Mouse (Mus musculus) colon, adult 2 months (tissue): Measurements from ENCODE around the gene Lima1. TPM values are rescaled to one million over a fixed set of nuclear protein-coding genes. Genes with fewer than 3 reads are reported as not detected.

Experiments used
- polyA plus RNA-seq: library from polyadenylated mRNA; depleted of rRNA; stranded (reverse); fragments of >200 nt; gene quantifications from 2 replicates; pipeline ENCODE4 v1.2.3, GENCODE M21; 2012; rRNA removed

Lima1 gene
- polyA plus RNA-seq: 55.7 and 67.8 TPM in 2 replicates

GRCm38 (mm10) chr15:99875334-99875869, at the start of gene Lima1:
TSS of gene Lima1 (minus strand) at chr15:99875456.

GRCm38 (mm10) chr15:99772881-99772924, 102.6 kb downstream of the Lima1 start, which contains the start of gene Cers5:
TSS of gene Cers5 (minus strand) at chr15:99772885.

Other genes with a start within 250 kb of the Lima1 start
- 10.6 and 12.4 TPM in 2 replicates for gene Racgap1, start 223.8 kb downstream of the Lima1 start, polyA plus RNA-seq
- 0.42 and 0.56 TPM in 2 replicates for gene Asic1, start 205.1 kb downstream of the Lima1 start, polyA plus RNA-seq
- 20.5 and 22.6 TPM in 2 replicates for gene Smarcd1, start 173.3 kb downstream of the Lima1 start, polyA plus RNA-seq
- 1.3 and 2.1 TPM in 2 replicates for gene Gm17349, start 170.0 kb downstream of the Lima1 start, polyA plus RNA-seq
- gene Gpd1, start 157.9 kb downstream of the Lima1 start, polyA plus RNA-seq: 24.8 and 25.9 TPM in 2 replicates
- gene Cox14, start 149.8 kb downstream of the Lima1 start, polyA plus RNA-seq: 367 and 448 TPM in 2 replicates
- gene Cers5, start 102.6 kb downstream of the Lima1 start, polyA plus RNA-seq: 23.7 and 24.2 TPM in 2 replicates
- not detected in 2 replicates for gene Fam186a, start 91.6 kb upstream of the Lima1 start, polyA plus RNA-seq
- 46.6 and 46.9 TPM in 2 replicates for gene Larp4, start 94.6 kb upstream of the Lima1 start, polyA plus RNA-seq
- gene Dip2b, start 163.2 kb upstream of the Lima1 start, polyA plus RNA-seq: 7.8 and 8.2 TPM in 2 replicates